8 mouse cellular contexts compared by ENCODE assay signal in the genomic region with DNA sequence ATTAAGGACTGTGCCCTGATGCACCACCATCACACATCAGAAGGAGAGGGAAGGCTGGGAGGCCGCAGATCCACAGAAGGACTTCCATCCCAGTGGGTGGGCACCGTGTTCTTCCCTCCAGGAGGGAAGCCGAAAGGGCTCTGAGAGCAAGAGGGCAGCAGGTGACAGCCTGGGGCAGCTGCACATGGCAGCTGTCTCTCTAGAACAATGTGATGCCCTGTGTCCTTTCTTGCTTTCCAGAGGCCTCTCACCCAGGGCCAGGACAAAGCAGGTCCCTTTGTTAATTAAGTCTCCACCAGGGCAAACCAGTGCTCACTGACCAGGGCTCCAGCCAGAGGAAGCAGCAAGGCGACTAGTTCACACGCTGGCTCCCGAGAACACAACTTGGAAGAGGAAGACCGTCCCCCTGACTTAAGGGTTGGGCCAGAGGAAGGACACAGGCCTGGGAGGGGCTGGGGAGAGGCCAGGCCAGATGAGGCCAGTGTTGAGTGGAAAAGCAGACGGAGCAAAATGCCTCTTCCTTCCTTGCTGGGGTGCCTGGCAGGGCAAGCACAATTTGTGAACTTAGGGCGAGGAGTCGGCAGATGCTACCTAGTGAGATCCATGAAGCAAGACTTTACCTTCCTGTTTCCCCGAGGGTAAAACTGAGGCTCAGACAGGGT. TPM values are rescaled to one million over a fixed set of nuclear protein-coding genes. Genes with fewer than 3 reads are reported as not detected.
DNase-seq lines count a peak whose midpoint lies in the region; ATAC-seq lines count a peak whose summit lies in the region.
"Had no signal": no experiment of that assay in that cellular context is flagged by ENCODE, and none has a peak within 500 bp of the region (broad histone marks: within the 10 kb centered on the region; RNA-seq: fewer than 3 reads in every experiment).

No protein-coding gene starts in this region.

- peak overlapping the region; percentile 90 for H3K27ac ChIP-seq in brown adipose tissue, adult 24 weeks (replicated peaks; ENCODE audit: low read depth, low read length)
- peak overlapping the region; percentile 4; the same call in 1 of the 2 replicates for H3K27ac ChIP-seq in limb, embryonic 15.5 days
- H3K27ac ChIP-seq: forebrain, embryonic 12.5 days had no signal

- peaks cover 34% of the 10 kb centered on the region for H3K4me1 ChIP-seq in brown adipose tissue, adult 24 weeks (ENCODE audit: control insufficient read depth, insufficient read depth, insufficient read length, low read length)
- peaks cover 42% of the 10 kb centered on the region for H3K4me1 ChIP-seq in limb, embryonic 15.5 days

- H3K27me3 ChIP-seq in limb, embryonic 15.5 days, result no peaks in the 10 kb centered on the region
- H3K27me3 ChIP-seq: forebrain, embryonic 12.5 days had no signal

- 42% methylated on average over 11 of the region's 11 CpGs for WGBS in limb, embryonic 15.5 days

- 0 out of 2 replicates have a peak, but pooled peaks have one; percentile 42 for ATAC-seq in limb, embryonic 15.5 days (ENCODE audit: insufficient number of reproducible peaks, low FRiP score, low TSS enrichment, low read depth)

- no peak overlapping the region for H3K9ac ChIP-seq in limb, embryonic 15.5 days
- H3K9ac ChIP-seq: forebrain, embryonic 12.5 days had no signal

- peak; percentile 35 for DNase-seq in adrenal gland, adult 8-10 months
- peak; percentile 59 to 60 for DNase-seq in heart, postnatal 14 days
- DNase-seq in urinary bladder, postnatal 25 days (ENCODE audit: low spot score), result no peak
- DNase-seq in urinary bladder, postnatal 4 days (ENCODE audit: low spot score in 2 of 2), result no peak
- DNase-seq in cerebellum, adult 9-10 months, result no peak

- no peak overlapping the region for H3K4me2 ChIP-seq in limb, embryonic 15.5 days
- H3K4me2 ChIP-seq: forebrain, embryonic 12.5 days had no signal

- intact Hi-C loops in heart, postnatal 14 days (cut with DNase I), result no loop called here

- no peak overlapping the region for H3K4me3 ChIP-seq in brown adipose tissue, adult 24 weeks (ENCODE audit: insufficient read depth, low read depth, low read length)
- H3K4me3 ChIP-seq in limb, embryonic 15.5 days, result no peak overlapping the region
- H3K4me3 ChIP-seq: forebrain, embryonic 12.5 days had no signal

- H3K36me3 ChIP-seq in limb, embryonic 15.5 days, result peaks cover 3% of the 10 kb centered on the region; the same call in 1 of the 2 replicates
- H3K36me3 ChIP-seq: forebrain, embryonic 12.5 days had no signal

- H3K9me3 ChIP-seq in limb, embryonic 15.5 days, result no peaks in the 10 kb centered on the region
- H3K9me3 ChIP-seq: forebrain, embryonic 12.5 days had no signal

RNA-seq across cellular contexts. Expression of gene Atoh8, which starts 34.7 kb away (rescaled TPM):
- 1 to 10 TPM; 1.8 to 3.9 (median 2.2) TPM for total RNA-seq in adrenal gland, adult 8-10 months (2022)
- polyA plus RNA-seq in brown adipose tissue, adult 24 weeks (2012; ENCODE audit: insufficient read depth, insufficient read length, missing spikeins), result 1.9 and 4.3 TPM in 2 replicates
- 10 to 100 TPM; 10.1 to 11.3 TPM for total RNA-seq in heart, postnatal 14 days (2021)
- 17.0 and 20.2 TPM in 2 replicates for polyA plus RNA-seq in limb, embryonic 15.5 days (2015; fragmentation: Nextera tagmentation; extraction: Ambion mirVana)

Comparison
In these comparisons a context has a peak if more than half of its experiments do, and no peak if none do; other contexts are left out.
1. DNase-seq: peak in adrenal gland, adult 8-10 months (single experiment) and heart, postnatal 14 days (2 of 2); none in urinary bladder, postnatal 25 days (single experiment), urinary bladder, postnatal 4 days (0 of 2) and cerebellum, adult 9-10 months (single experiment).